In genomic region chr12:28701302-28701701, GRCm38 (mm10) we compare ENCODE assay signal across 9 mouse cellular contexts. TPM values are rescaled to one million over a fixed set of nuclear protein-coding genes. Genes with fewer than 3 reads are reported as not detected.
DNase-seq lines count a peak whose midpoint lies in the region; ATAC-seq lines count a peak whose summit lies in the region.
"Had no signal": no experiment of that assay in that cellular context is flagged by ENCODE, and none has a peak within 500 bp of the region (broad histone marks: within the 10 kb centered on the region; RNA-seq: fewer than 3 reads in every experiment).

No protein-coding gene starts in this region.

- no peak overlapping the region for H3K4me3 ChIP-seq in midbrain, embryonic 11.5 days (ENCODE audit: low read depth, low read length)
- no peak overlapping the region for H3K4me3 ChIP-seq in midbrain, embryonic 10.5 days
- H3K4me3 ChIP-seq in forebrain, embryonic 12.5 days (replicated peaks), result no peak overlapping the region
- H3K4me3 ChIP-seq in neural tube, embryonic 14.5 days (ENCODE audit: low read depth, low read length), result no peak overlapping the region
- H3K4me3 ChIP-seq: erythroblast, embryonic 14.5 days had no signal

- H3K36me3 ChIP-seq in midbrain, embryonic 11.5 days (ENCODE audit: control insufficient read depth, insufficient read depth, low read length), result no peaks in the 10 kb centered on the region
- H3K36me3 ChIP-seq in midbrain, embryonic 10.5 days, result peaks cover 13% of the 10 kb centered on the region
- H3K36me3 ChIP-seq in forebrain, embryonic 12.5 days (replicated peaks), result 0 out of 2 replicates have a peak, but pooled peaks cover 8% of the 10 kb centered on the region
- H3K36me3 ChIP-seq in neural tube, embryonic 14.5 days (ENCODE audit: control insufficient read depth, insufficient read depth, low read length), result no peaks in the 10 kb centered on the region

- no peak for ATAC-seq in midbrain, embryonic 11.5 days (ENCODE audit: low FRiP score)
- ATAC-seq in forebrain, embryonic 12.5 days (ENCODE audit: low FRiP score), result no peak
- peak; percentile 30 for ATAC-seq in inflammation-experienced regulatory T-cells, adult 6 months
- no peak for ATAC-seq in neural tube, embryonic 14.5 days (ENCODE audit: low read depth)

- DNase-seq in midbrain, embryonic 11.5 days (ENCODE audit: low spot score, missing footprints), result no peak
- no peak for DNase-seq in midbrain, embryonic 10.5 days (ENCODE audit: low spot score)
- no peak for DNase-seq in adrenal gland, postnatal 36 days
- DNase-seq in layer of hippocampus, postnatal 14 days (ENCODE audit: low spot score in 2 of 2), result no peak
- DNase-seq: lung, postnatal 10 days had no signal

- peak overlapping the region; percentile 9; the same call in 1 of the 2 replicates for H3K9ac ChIP-seq in midbrain, embryonic 11.5 days (ENCODE audit: low read length)
- no peak overlapping the region for H3K9ac ChIP-seq in forebrain, embryonic 12.5 days
- no peak overlapping the region for H3K9ac ChIP-seq in neural tube, embryonic 14.5 days (replicated peaks; ENCODE audit: low read depth, low read length)

- H3K27ac ChIP-seq in midbrain, embryonic 11.5 days (ENCODE audit: low read depth, low read length), result no peak overlapping the region
- H3K27ac ChIP-seq in midbrain, embryonic 10.5 days (replicated peaks), result no peak overlapping the region
- peak overlapping the region; percentile 57 for H3K27ac ChIP-seq in forebrain, embryonic 12.5 days
- H3K27ac ChIP-seq in neural tube, embryonic 14.5 days (ENCODE audit: low read depth, low read length), result peak overlapping the region; percentile 90

- 90% methylated on average over 11 of the region's 11 CpGs for WGBS in midbrain, embryonic 11.5 days
- WGBS in midbrain, embryonic 10.5 days, result 93% methylated on average over 11 of the region's 11 CpGs
- 79% methylated on average over 11 of the region's 11 CpGs for WGBS in forebrain, embryonic 12.5 days
- 80% methylated on average over 11 of the region's 11 CpGs for WGBS in neural tube, embryonic 14.5 days

- peaks cover 10% of the 10 kb centered on the region for H3K4me1 ChIP-seq in midbrain, embryonic 11.5 days (ENCODE audit: control insufficient read depth, insufficient read depth, low read length)
- peaks cover 43% of the 10 kb centered on the region for H3K4me1 ChIP-seq in midbrain, embryonic 10.5 days
- peaks cover 18% of the 10 kb centered on the region for H3K4me1 ChIP-seq in forebrain, embryonic 12.5 days
- H3K4me1 ChIP-seq in neural tube, embryonic 14.5 days (ENCODE audit: control insufficient read depth, insufficient read depth, low read length), result peaks cover 10% of the 10 kb centered on the region; the same call in 1 of the 2 replicates

- no peak overlapping the region for H3K4me2 ChIP-seq in midbrain, embryonic 11.5 days
- no peak overlapping the region for H3K4me2 ChIP-seq in forebrain, embryonic 12.5 days
- H3K4me2 ChIP-seq in neural tube, embryonic 14.5 days (ENCODE audit: low read depth, low read length), result no peak overlapping the region

- H3K27me3 ChIP-seq in midbrain, embryonic 11.5 days (ENCODE audit: control insufficient read depth, insufficient read depth, low read length), result no peaks in the 10 kb centered on the region
- peaks cover 14% of the 10 kb centered on the region for H3K27me3 ChIP-seq in midbrain, embryonic 10.5 days (ENCODE audit: low read depth, poor library complexity, severe bottlenecking)
- H3K27me3 ChIP-seq in forebrain, embryonic 12.5 days, result no peaks in the 10 kb centered on the region
- H3K27me3 ChIP-seq in neural tube, embryonic 14.5 days (ENCODE audit: control insufficient read depth, insufficient read depth, low read length), result no peaks in the 10 kb centered on the region

- no peaks in the 10 kb centered on the region for H3K9me3 ChIP-seq in midbrain, embryonic 11.5 days (ENCODE audit: control insufficient read depth, low read length)
- H3K9me3 ChIP-seq in midbrain, embryonic 10.5 days (replicated peaks), result no peaks in the 10 kb centered on the region
- H3K9me3 ChIP-seq in forebrain, embryonic 12.5 days, result no peaks in the 10 kb centered on the region
- no peaks in the 10 kb centered on the region for H3K9me3 ChIP-seq in neural tube, embryonic 14.5 days (ENCODE audit: control insufficient read depth, low read length)

RNA-seq across cellular contexts. Expression of gene Adi1, which starts 26.3 kb away (rescaled TPM):
- 45.0 and 48.1 TPM in 2 replicates for polyA plus RNA-seq in midbrain, embryonic 11.5 days (2014; fragmentation: Nextera tagmentation; extraction: Ambion mirVana)
- 43.3 and 48.1 TPM in 2 replicates for polyA plus RNA-seq in midbrain, embryonic 10.5 days (2016; fragmentation: Nextera tagmentation; extraction: Ambion mirVana)
- 41.6 and 44.1 TPM in 2 replicates for polyA plus RNA-seq in forebrain, embryonic 12.5 days (2016; fragmentation: Nextera tagmentation; extraction: Ambion mirVana)
- polyA plus RNA-seq in inflammation-experienced regulatory T-cells, adult 6 months (2017; shearing (Covaris generic)), result 10 to 100 TPM; 25.7 to 49.9 (median 41.5) TPM
- 25.4 and 26.7 TPM in 2 replicates for polyA plus RNA-seq in neural tube, embryonic 14.5 days (2014; fragmentation: Nextera tagmentation; extraction: Ambion mirVana)
- 10 to 100 TPM; 66.5 to 84.0 TPM for total RNA-seq in adrenal gland, postnatal 36 days (2021)
- 10 to 100 TPM; 17.3 to 23.8 TPM for total RNA-seq in layer of hippocampus, postnatal 14 days (2021)

RNA-seq across cellular contexts. Expression of gene Trappc12, which starts 49.0 kb away (rescaled TPM):
- 35.9 and 37.8 TPM in 2 replicates for polyA plus RNA-seq in midbrain, embryonic 11.5 days (2014; fragmentation: Nextera tagmentation; extraction: Ambion mirVana)
- 36.3 and 40.1 TPM in 2 replicates for polyA plus RNA-seq in midbrain, embryonic 10.5 days (2016; fragmentation: Nextera tagmentation; extraction: Ambion mirVana)
- 40.4 and 41.5 TPM in 2 replicates for polyA plus RNA-seq in forebrain, embryonic 12.5 days (2016; fragmentation: Nextera tagmentation; extraction: Ambion mirVana)
- polyA plus RNA-seq in inflammation-experienced regulatory T-cells, adult 6 months (2017; shearing (Covaris generic)), result 10 to 100 TPM; 31.7 to 58.8 (median 40.1) TPM
- 43.6 and 46.9 TPM in 2 replicates for polyA plus RNA-seq in neural tube, embryonic 14.5 days (2014; fragmentation: Nextera tagmentation; extraction: Ambion mirVana)
- total RNA-seq in adrenal gland, postnatal 36 days (2021), result 10 to 100 TPM; 35.8 to 43.0 TPM
- total RNA-seq in layer of hippocampus, postnatal 14 days (2021), result 10 to 100 TPM; 51.3 to 52.7 TPM

RNA-seq across cellular contexts. Expression of gene Eipr1, which starts 50.3 kb away (rescaled TPM):
- polyA plus RNA-seq in midbrain, embryonic 11.5 days (2014; fragmentation: Nextera tagmentation; extraction: Ambion mirVana), result 40.4 and 43.0 TPM in 2 replicates
- polyA plus RNA-seq in midbrain, embryonic 10.5 days (2016; fragmentation: Nextera tagmentation; extraction: Ambion mirVana), result 45.5 and 48.0 TPM in 2 replicates
- polyA plus RNA-seq in forebrain, embryonic 12.5 days (2016; fragmentation: Nextera tagmentation; extraction: Ambion mirVana), result 43.0 and 45.8 TPM in 2 replicates
- 10 to 100 TPM; 27.4 to 36.6 (median 33.7) TPM for polyA plus RNA-seq in inflammation-experienced regulatory T-cells, adult 6 months (2017; shearing (Covaris generic))
- 72.5 and 77.3 TPM in 2 replicates for polyA plus RNA-seq in neural tube, embryonic 14.5 days (2014; fragmentation: Nextera tagmentation; extraction: Ambion mirVana)
- 10 to 100 TPM; 16.7 to 20.2 TPM for total RNA-seq in adrenal gland, postnatal 36 days (2021)
- total RNA-seq in layer of hippocampus, postnatal 14 days (2021), result 10 to 100 TPM; 41.9 to 47.9 TPM

RNA-seq across cellular contexts. Expression of gene Rnaseh1, which starts 51.9 kb away (rescaled TPM):
- 27.1 and 28.8 TPM in 2 replicates for polyA plus RNA-seq in midbrain, embryonic 11.5 days (2014; fragmentation: Nextera tagmentation; extraction: Ambion mirVana)
- 34.1 and 35.4 TPM in 2 replicates for polyA plus RNA-seq in midbrain, embryonic 10.5 days (2016; fragmentation: Nextera tagmentation; extraction: Ambion mirVana)
- polyA plus RNA-seq in forebrain, embryonic 12.5 days (2016; fragmentation: Nextera tagmentation; extraction: Ambion mirVana), result 29.0 and 30.2 TPM in 2 replicates
- polyA plus RNA-seq in inflammation-experienced regulatory T-cells, adult 6 months (2017; shearing (Covaris generic)), result 10 to 100 TPM; 21.7 to 32.7 (median 28.9) TPM
- 19.5 and 21.7 TPM in 2 replicates for polyA plus RNA-seq in neural tube, embryonic 14.5 days (2014; fragmentation: Nextera tagmentation; extraction: Ambion mirVana)
- 10 to 100 TPM; 13.8 to 16.7 TPM for total RNA-seq in adrenal gland, postnatal 36 days (2021)
- 10 to 100 TPM; 11.4 to 14.5 TPM for total RNA-seq in layer of hippocampus, postnatal 14 days (2021)

Comparison
In these comparisons a context has a peak if more than half of its experiments do, and no peak if none do; other contexts are left out.
1. H3K27ac ChIP-seq: peak in forebrain, embryonic 12.5 days (single experiment) and neural tube, embryonic 14.5 days (single experiment); none in midbrain, embryonic 11.5 days (single experiment) and midbrain, embryonic 10.5 days (single experiment).